Mouse (Mus musculus) forebrain, embryonic 11.5 days (tissue): ENCODE measurements around the gene Luc7l3. TPM values are rescaled to one million over a fixed set of nuclear protein-coding genes. Genes with fewer than 3 reads are reported as not detected.

Source experiments
- ATAC-seq: fragments of 200-750 bp; cut with Nextera tagmentation; replicated peaks from 2 replicates; pipeline ENCODE4 v1.8.0; 2017; ENCODE audit warnings: moderate TSS enrichment; ENCODE audit not compliant: low FRiP score
- DNase-seq: peaks from one replicate; pipeline ENCODE4 v3.0.0-alpha.2; 2017; ENCODE audit warnings: low spot score
- H3K27ac ChIP-seq: fragments of 300-500 bp; sonication (generic); 2 replicates; pipeline ENCODE4 v1.5.1; 2014; ENCODE audit warnings: low read depth, low read length
- H3K27me3 ChIP-seq: fragments of 300-500 bp; sonication (generic); 2 replicates; pipeline ENCODE4 v1.6.1; 2014; ENCODE audit warnings: mild to moderate bottlenecking, low read length, mixed read lengths; ENCODE audit not compliant: control insufficient read depth, insufficient read depth
- H3K36me3 ChIP-seq: fragments of 300-500 bp; sonication (generic); 2 replicates; pipeline ENCODE4 v1.6.1; 2014; ENCODE audit warnings: mild to moderate bottlenecking, low read length, moderate library complexity, mixed read lengths; ENCODE audit not compliant: control insufficient read depth, insufficient read depth
- H3K4me1 ChIP-seq: fragments of 300-500 bp; sonication (generic); replicated peaks from 2 replicates; pipeline ENCODE4 v1.6.1; 2014; ENCODE audit warnings: low read length, mixed read lengths; ENCODE audit not compliant: control insufficient read depth, insufficient read depth
- H3K4me2 ChIP-seq: fragments of 300-500 bp; sonication (generic); 2 replicates; pipeline ENCODE4 v1.6.1; 2014; ENCODE audit warnings: low read depth, mild to moderate bottlenecking, low read length, moderate library complexity, mixed read lengths; ENCODE audit not compliant: severe bottlenecking
- H3K4me3 ChIP-seq: fragments of 300-500 bp; sonication (generic); 2 replicates; pipeline ENCODE4 v1.5.1; 2014; ENCODE audit warnings: low read depth, low read length
- H3K9ac ChIP-seq: fragments of 300-500 bp; sonication (generic); 2 replicates; pipeline ENCODE4 v1.6.1; 2014; ENCODE audit warnings: low read length
- H3K9me3 ChIP-seq: fragments of 300-500 bp; sonication (generic); 2 replicates; pipeline ENCODE4 v1.6.1; 2016; ENCODE audit warnings: low read length, mixed read lengths; ENCODE audit not compliant: control insufficient read depth
- WGBS: fragments of 180-500 bp; shearing (Covaris S2); extraction: QIAGEN DNeasy Blood & Tissue Kit; methylation state at CpG from one replicate; pipeline ENCODE4 v1.1.7; 2014; 5-methylcytosine and 5-hydroxymethylcytosine counted together
- polyA plus RNA-seq: library from polyadenylated mRNA; unstranded; fragments of >200 nt; fragmentation: Nextera tagmentation; extraction: Ambion mirVana; gene quantifications from 2 replicates; pipeline ENCODE4 v1.2.1, GENCODE M21; 2014

Gene Luc7l3
- polyA plus RNA-seq, 1 experiment from 2014 or later, result 136 TPM

DNA sequence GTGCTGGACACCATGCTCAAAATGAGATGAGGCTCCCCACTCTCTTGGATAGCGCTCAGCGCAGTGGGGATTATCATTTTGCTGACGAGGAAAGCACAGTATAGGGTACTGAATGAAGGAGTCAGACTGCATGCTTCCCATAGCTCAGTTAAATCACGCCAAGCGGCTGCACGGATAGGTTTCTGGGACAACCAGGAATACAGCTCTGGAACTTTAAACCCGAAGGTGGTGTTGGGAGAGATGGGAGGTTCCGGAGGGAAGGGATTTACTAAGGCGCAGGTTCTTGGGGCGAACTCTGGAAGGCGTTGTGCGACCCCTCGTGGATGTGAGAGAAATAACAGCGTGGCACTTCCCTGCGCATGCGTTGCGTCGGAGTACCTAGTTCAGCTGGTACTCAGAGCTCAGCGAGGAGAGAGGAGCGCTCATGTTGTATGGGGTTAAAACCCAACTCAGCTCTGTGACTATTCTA is 44.9 kb downstream of the Luc7l3 start:
- Histone ChIP-seq H3K4me3 (peak overlapping the region; percentile 21), H3K27ac (no peak overlapping the region), H3K9ac (peak overlapping the region; percentile 48), H3K4me1 (peaks cover 6% of the 10 kb centered on the region; the same call in 1 of the 2 replicates), H3K9me3 (no peaks in the 10 kb centered on the region), H3K4me2 (peak overlapping the region; percentile 51), H3K27me3 (no peaks in the 10 kb centered on the region), H3K36me3 (no peaks in the 10 kb centered on the region)
- DNase-seq (peak; percentile 94), ATAC-seq (peak; percentile 74)
- 8% methylated on average over 20 of the region's 20 CpGs for WGBS

DNA sequence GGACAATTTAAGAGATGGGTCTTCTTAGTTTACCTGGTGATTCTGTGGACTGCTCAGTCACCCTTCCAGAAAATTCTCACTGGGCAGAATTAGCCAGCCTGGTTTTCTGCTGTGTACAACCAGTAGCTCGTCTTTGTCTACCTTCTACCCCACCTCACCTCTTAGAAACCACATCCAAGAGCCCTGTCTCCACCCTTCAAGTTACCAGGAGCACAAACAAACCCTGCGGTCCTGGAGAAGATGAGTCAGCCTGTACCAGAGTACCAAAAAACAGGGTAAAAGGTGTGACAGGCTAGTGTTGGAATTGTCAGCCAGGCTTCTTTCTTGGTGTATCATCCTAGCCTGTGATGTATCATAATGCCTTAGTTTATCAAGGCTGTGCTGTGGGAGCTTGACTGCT is 46.1 kb downstream of the Luc7l3 start:
- peak; percentile 15 for DNase-seq
- ATAC-seq, result no peak

DNA sequence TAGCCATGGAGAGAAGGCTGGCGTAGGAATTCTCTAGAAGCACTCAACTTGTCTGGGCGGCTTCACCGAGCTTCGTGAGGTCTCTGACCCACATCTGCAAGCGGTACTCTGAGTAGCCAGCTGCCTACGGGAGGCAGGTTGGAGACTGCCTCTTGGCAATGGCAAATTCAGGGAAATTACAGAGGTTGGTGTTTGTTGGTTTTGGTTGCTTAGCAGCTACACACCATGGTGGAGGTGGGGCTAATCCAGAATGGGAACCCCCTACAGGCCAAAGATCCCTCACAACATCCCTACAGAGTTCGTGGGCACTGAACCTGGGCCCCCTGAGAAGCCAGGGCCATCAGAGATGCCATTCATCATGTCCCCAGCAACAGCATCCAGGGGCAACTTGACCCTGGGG is 46.6 kb downstream of the Luc7l3 start:
- Histone ChIP-seq H3K27ac (no peak overlapping the region), H3K9ac (no peak overlapping the region), H3K36me3 (no peaks in the 10 kb centered on the region), H3K4me3 (no peak overlapping the region), H3K4me1 (peaks cover 6% of the 10 kb centered on the region; the same call in 1 of the 2 replicates), H3K27me3 (no peaks in the 10 kb centered on the region), H3K9me3 (no peaks in the 10 kb centered on the region), H3K4me2 (no peak overlapping the region)
- 85% methylated on average over 7 of the region's 7 CpGs for WGBS
- no peak for DNase-seq
- ATAC-seq, result no peak

More for the DNA sequence above, 46.1 kb downstream of the Luc7l3 start:
- Histone ChIP-seq H3K27ac (no peak overlapping the region), H3K9me3 (no peaks in the 10 kb centered on the region), H3K4me1 (peaks cover 6% of the 10 kb centered on the region; the same call in 1 of the 2 replicates), H3K4me3 (no peak overlapping the region), H3K27me3 (no peaks in the 10 kb centered on the region), H3K36me3 (no peaks in the 10 kb centered on the region), H3K9ac (no peak overlapping the region), H3K4me2 (no peak overlapping the region)
- WGBS, result 91% methylated on average over 2 of the region's 2 CpGs

DNA sequence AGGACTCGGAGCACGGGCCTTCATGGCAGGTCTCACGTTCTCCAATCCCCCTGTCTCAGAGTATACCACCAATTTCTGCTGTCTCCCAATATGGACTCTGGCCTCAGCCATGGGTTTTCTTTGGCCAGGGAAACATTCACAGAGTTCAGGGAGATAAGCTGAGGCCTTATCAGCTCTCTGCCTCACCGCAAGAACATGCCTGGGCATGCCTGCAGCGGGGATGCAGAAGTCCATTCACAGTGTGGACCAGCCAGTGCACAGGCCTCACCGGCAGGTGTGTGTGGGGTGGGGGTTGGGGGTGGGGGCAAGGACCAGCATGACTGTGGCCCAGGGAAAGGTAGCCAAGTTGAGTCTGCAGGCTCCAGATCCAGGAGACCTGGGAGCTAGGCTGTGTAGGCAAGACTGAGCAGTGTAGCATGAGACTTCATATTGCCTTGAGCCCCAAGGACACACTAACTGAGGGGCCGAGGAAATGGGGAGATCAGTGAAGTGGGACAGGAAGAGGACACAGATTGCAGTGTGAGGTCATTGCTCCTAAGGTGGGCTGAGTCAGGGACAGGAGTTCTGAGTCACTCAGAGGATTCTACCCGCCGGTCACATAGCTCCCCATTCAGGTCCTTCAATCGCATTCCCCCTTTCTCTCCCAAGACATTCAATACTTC is 47.5 kb downstream of the Luc7l3 start:
- peaks cover 6% of the 10 kb centered on the region; the same call in 1 of the 2 replicates for H3K4me1 ChIP-seq
- H3K9ac ChIP-seq, result no peak overlapping the region
- no peak overlapping the region for H3K27ac ChIP-seq
- ATAC-seq (no peak), DNase-seq (no peak)
- H3K4me2 ChIP-seq, result no peak overlapping the region
- no peaks in the 10 kb centered on the region for H3K36me3 ChIP-seq
- WGBS, result 94% methylated on average over 10 of the region's 10 CpGs
- H3K9me3 ChIP-seq, result no peaks in the 10 kb centered on the region
- no peaks in the 10 kb centered on the region for H3K27me3 ChIP-seq
- no peak overlapping the region for H3K4me3 ChIP-seq

DNA sequence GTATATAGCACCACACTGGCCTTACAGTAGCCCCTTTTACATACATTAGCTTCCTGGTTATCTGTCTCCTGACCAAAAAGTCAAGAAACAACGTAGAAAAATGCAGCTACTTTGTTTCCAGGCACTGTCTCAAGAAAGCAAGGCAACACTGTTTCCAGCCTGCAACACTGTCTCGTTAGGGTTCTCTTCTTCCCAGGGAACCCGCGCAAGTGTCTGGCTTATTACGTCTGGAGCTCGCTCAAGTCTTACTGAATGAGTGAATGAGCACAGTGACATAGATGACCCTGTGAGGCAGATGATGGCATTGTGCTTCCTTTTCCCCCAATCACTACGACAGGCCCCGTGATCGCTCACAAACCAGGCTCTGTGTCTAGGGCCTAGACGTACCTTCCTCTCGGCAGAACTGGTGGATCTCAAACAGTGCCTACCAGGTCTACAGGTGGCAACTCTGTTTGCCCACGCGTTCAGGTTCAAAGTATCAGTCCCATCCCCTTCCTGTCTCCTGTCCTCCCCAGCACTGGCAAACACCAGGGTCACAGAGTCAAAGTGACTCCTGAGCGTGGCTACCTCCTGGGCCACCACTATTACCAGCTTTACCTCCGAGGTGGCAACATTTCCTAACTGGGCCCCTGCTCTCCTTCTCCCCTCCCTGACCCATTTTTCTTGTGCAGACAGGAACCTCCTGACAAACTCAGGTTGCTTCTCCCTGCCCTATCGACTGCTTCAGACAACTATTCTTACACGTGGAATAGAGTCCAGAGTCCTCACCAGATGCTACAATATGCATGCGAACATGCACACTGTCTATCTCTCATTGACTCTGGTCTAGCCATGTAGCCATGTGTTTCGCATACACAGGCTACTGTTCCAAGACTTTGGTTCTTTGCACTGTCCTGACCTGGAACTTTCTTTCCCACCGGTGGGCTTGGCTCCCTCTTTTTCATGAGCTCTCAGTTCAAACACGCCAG is 48.5 kb downstream of the Luc7l3 start:
- Histone ChIP-seq H3K4me1 (peaks cover 6% of the 10 kb centered on the region; the same call in 1 of the 2 replicates), H3K27me3 (no peaks in the 10 kb centered on the region), H3K9me3 (no peaks in the 10 kb centered on the region), H3K9ac (no peak overlapping the region), H3K36me3 (no peaks in the 10 kb centered on the region), H3K4me3 (no peak overlapping the region), H3K4me2 (no peak overlapping the region), H3K27ac (no peak overlapping the region)
- WGBS, result 90% methylated on average over 21 of the region's 21 CpGs
- DNase-seq (no peak), ATAC-seq (no peak)

DNA sequence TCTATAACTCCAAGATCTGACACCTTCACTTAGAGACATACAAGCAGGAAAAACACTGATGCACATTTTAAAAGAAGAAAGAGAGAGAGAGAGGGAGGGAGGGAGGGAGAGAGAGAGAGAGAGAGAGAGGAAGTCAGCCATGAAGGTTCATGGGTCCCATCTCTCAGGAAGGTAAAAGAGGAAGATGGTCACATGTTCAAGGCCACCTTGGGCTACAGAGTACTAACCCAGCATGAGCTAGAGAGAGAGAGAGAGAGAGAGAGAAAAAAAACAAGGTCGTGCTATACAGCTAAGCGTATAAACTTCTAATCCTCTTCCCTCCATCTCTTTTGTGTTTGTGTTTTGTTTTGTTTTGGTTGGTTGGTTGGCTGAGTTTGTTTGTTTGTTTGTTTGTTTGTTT is 50.8 kb downstream of the Luc7l3 start:
- Histone ChIP-seq H3K27me3 (no peaks in the 10 kb centered on the region), H3K36me3 (no peaks in the 10 kb centered on the region), H3K9me3 (no peaks in the 10 kb centered on the region), H3K27ac (no peak overlapping the region), H3K4me2 (no peak overlapping the region), H3K4me3 (no peak overlapping the region), H3K9ac (no peak overlapping the region), H3K4me1 (no peaks in the 10 kb centered on the region)
- 84% methylated on average over 2 of the region's 2 CpGs for WGBS
- DNase-seq (no peak), ATAC-seq (no peak)

DNA sequence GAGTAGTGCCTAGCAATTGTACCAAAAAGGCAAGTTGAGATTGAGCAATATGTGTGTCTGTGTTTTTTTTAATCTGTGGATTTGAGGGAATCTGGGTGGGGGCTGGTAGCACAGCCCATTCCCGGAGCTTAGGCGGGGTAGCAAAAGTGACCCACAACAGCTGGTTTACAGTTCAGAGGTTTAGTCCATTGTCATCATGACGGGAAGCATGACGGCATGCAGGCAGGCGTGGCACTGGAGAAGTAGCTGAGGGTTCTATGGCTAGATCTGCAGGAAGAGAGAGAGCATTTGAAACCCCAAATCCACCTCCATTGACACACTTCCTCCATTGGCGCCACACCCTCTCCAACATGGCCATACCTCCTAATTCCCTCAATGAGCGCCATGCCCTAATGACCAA is 51.9 kb downstream of the Luc7l3 start:
- no peak overlapping the region for H3K27ac ChIP-seq
- DNase-seq (no peak), ATAC-seq (no peak)
- 90% methylated on average over 7 of the region's 7 CpGs for WGBS
- no peak overlapping the region for H3K4me3 ChIP-seq
- H3K4me2 ChIP-seq, result no peak overlapping the region
- H3K27me3 ChIP-seq, result no peaks in the 10 kb centered on the region
- H3K9ac ChIP-seq, result no peak overlapping the region
- no peaks in the 10 kb centered on the region for H3K9me3 ChIP-seq
- no peaks in the 10 kb centered on the region for H3K36me3 ChIP-seq
- no peaks in the 10 kb centered on the region for H3K4me1 ChIP-seq

DNA sequence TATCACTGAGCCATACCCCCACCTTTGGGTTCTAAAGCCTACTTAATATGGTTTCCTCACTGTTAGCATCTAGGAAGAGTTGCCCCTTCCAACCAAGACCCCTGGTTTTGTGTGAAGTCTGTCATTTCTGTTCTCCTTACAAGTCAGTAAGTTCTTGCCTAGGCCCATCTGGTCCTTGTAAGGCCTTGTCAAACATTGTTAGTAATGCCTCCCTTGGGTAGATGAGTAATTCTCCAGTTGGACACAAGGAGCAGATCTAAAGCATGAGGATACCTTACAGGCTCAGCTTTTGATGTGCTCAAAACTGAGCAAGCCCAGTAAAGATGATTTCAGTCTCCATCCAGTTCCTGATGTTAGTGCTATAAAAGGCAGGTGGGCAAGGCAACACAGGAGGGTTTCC is 53.0 kb downstream of the Luc7l3 start:
- no peaks in the 10 kb centered on the region for H3K4me1 ChIP-seq
- H3K9me3 ChIP-seq, result no peaks in the 10 kb centered on the region
- H3K27me3 ChIP-seq, result no peaks in the 10 kb centered on the region
- no peak overlapping the region for H3K27ac ChIP-seq
- no peaks in the 10 kb centered on the region for H3K36me3 ChIP-seq
- no peak overlapping the region for H3K9ac ChIP-seq
- ATAC-seq, result no peak
- H3K4me2 ChIP-seq, result no peak overlapping the region
- H3K4me3 ChIP-seq, result no peak overlapping the region
- DNase-seq, result no peak
